In genomic region chr6:121031370-121031769, GRCm38 (mm10) we compare ENCODE assay signal across 22 mouse cellular contexts.
"Had no signal": no experiment of that assay in that cellular context is flagged by ENCODE, and none has a peak within 500 bp of the region (broad histone marks: within the 10 kb centered on the region; RNA-seq: fewer than 3 reads in every experiment).

No protein-coding gene starts in this region.

- DNase-seq: gastrocnemius, postnatal 14 days; gastrocnemius, postnatal 36 days; heart, adult 11 months; heart, adult 2 months; heart, postnatal 14 days; heart, postnatal 36 days; kidney, adult 18-20 months; kidney, postnatal 14 days; liver, embryonic 13.5 days had no signal

- H3K27ac ChIP-seq: heart, adult 2 months; heart, embryonic 13.5 days; heart, embryonic 15.5 days; hindbrain, embryonic 10.5 days; hindbrain, embryonic 12.5 days; hindbrain, embryonic 14.5 days; intestine, embryonic 15.5 days; kidney, embryonic 15.5 days; kidney, postnatal 0 days; layer of hippocampus, adult 2 months; limb, embryonic 12.5 days; liver, embryonic 13.5 days; liver, embryonic 15.5 days had no signal

- H3K4me1 ChIP-seq: intestine, embryonic 15.5 days; liver, embryonic 13.5 days; liver, embryonic 15.5 days had no signal

- H3K4me3 ChIP-seq: heart, adult 2 months; heart, embryonic 13.5 days; heart, embryonic 15.5 days; hindbrain, embryonic 10.5 days; hindbrain, embryonic 12.5 days; intestine, embryonic 15.5 days; kidney, embryonic 15.5 days; layer of hippocampus, adult 2 months; left cerebral cortex, adult 2 months; limb, embryonic 10.5 days; limb, embryonic 12.5 days; liver, embryonic 13.5 days; liver, embryonic 15.5 days had no signal
